ENCODE assay signal across 29 mouse cellular contexts in genomic region chr12:31511218-31511617, GRCm38 (mm10). TPM values are rescaled to one million over a fixed set of nuclear protein-coding genes. Genes with fewer than 3 reads are reported as not detected.
DNase-seq lines count a peak whose midpoint lies in the region; ATAC-seq and TF ChIP-seq lines count a peak whose summit lies in the region.
"Had no signal": no experiment of that assay in that cellular context is flagged by ENCODE, and none has a peak within 500 bp of the region (broad histone marks: within the 10 kb centered on the region; RNA-seq: fewer than 3 reads in every experiment).

No protein-coding gene starts in this region.

- H3K4me2 ChIP-seq in embryonic facial prominence, embryonic 11.5 days (ENCODE audit: low read depth, low read length) = no peak overlapping the region
- H3K4me2 ChIP-seq: embryonic facial prominence, embryonic 15.5 days; heart, embryonic 13.5 days; hindbrain, embryonic 14.5 days had no signal

- no peaks in the 10 kb centered on the region for H3K4me1 ChIP-seq in embryonic facial prominence, embryonic 11.5 days (ENCODE audit: control insufficient read depth, insufficient read depth, low read length)
- no peaks in the 10 kb centered on the region; the same call in none of the 2 replicates for H3K4me1 ChIP-seq in embryonic facial prominence, embryonic 10.5 days
- H3K4me1 ChIP-seq: embryonic facial prominence, embryonic 15.5 days had no signal

- ATAC-seq in embryonic facial prominence, embryonic 11.5 days (replicated peaks; ENCODE audit: insufficient number of reproducible peaks, low FRiP score, low TSS enrichment, low read depth) = no peak
- no peak for ATAC-seq in CD4-positive, CD25-positive, alpha-beta regulatory T cell, adult 4 months
- ATAC-seq: activated CD4-positive, CD25-positive, alpha-beta regulatory T cell, adult 4 months; forebrain, embryonic 14.5 days; forebrain, postnatal 0 days; hindbrain, postnatal 0 days; inflammation-experienced regulatory T-cells, adult 6 months; intestine, embryonic 16.5 days had no signal

- no peaks in the 10 kb centered on the region for H3K27me3 ChIP-seq in embryonic facial prominence, embryonic 11.5 days (ENCODE audit: control insufficient read depth, insufficient read depth, low read length)
- H3K27me3 ChIP-seq in embryonic facial prominence, embryonic 10.5 days (replicated peaks; ENCODE audit: low read depth, poor library complexity, severe bottlenecking) = no peaks in the 10 kb centered on the region
- H3K27me3 ChIP-seq: embryonic facial prominence, embryonic 15.5 days; heart, embryonic 13.5 days had no signal

- no peak for TF ChIP-seq CTCF in layer of hippocampus, adult 2 months (conservative IDR thresholded peaks at IDR 0.05)

- no peaks in the 10 kb centered on the region for H3K36me3 ChIP-seq in embryonic facial prominence, embryonic 11.5 days (replicated peaks; ENCODE audit: control insufficient read depth, insufficient read depth, low read depth, low read length)
- no peaks in the 10 kb centered on the region for H3K36me3 ChIP-seq in embryonic facial prominence, embryonic 10.5 days (replicated peaks)
- H3K36me3 ChIP-seq: embryonic facial prominence, embryonic 15.5 days; heart, embryonic 10.5 days; heart, embryonic 13.5 days had no signal

- DNase-seq in embryonic facial prominence, embryonic 11.5 days (ENCODE audit: low spot score) = peak; percentile 42
- DNase-seq in embryonic facial prominence, embryonic 10.5 days (ENCODE audit: low spot score) = no peak
- peak in 1 of 2 experiments; percentile 24 for DNase-seq in layer of hippocampus, adult 2 months (ENCODE audit: low spot score in 2 of 2)
- DNase-seq in layer of hippocampus, adult 9-11 months = no peak
- peak; percentile 78 for DNase-seq in brain, adult 2 months (ENCODE audit: low read depth, low spot score)
- no peak for DNase-seq in gastrocnemius, postnatal 14 days
- DNase-seq: adrenal gland, adult 8-10 months; adrenal gland, postnatal 25 days; cerebellum, adult 18-20 months; cerebellum, adult 9-10 months; cerebellum, postnatal 14 days; forebrain, postnatal 0 days; gastrocnemius, postnatal 10 days; heart, adult 18-20 months; heart, postnatal 14 days; heart, postnatal 4 days had no signal

- H3K9me3 ChIP-seq in embryonic facial prominence, embryonic 11.5 days (replicated peaks; ENCODE audit: control insufficient read depth, low read length) = no peaks in the 10 kb centered on the region
- H3K9me3 ChIP-seq in embryonic facial prominence, embryonic 10.5 days = no peaks in the 10 kb centered on the region
- H3K9me3 ChIP-seq: embryonic facial prominence, embryonic 15.5 days; heart, embryonic 10.5 days; heart, embryonic 13.5 days had no signal

- no peak overlapping the region for H3K27ac ChIP-seq in embryonic facial prominence, embryonic 11.5 days (replicated peaks; ENCODE audit: low read depth, low read length)
- no peak overlapping the region for H3K27ac ChIP-seq in embryonic facial prominence, embryonic 10.5 days (replicated peaks)
- H3K27ac ChIP-seq in layer of hippocampus, adult 2 months = peak overlapping the region; percentile 68
- H3K27ac ChIP-seq: embryonic facial prominence, embryonic 15.5 days; heart, embryonic 10.5 days; heart, embryonic 13.5 days; hindbrain, embryonic 14.5 days; hindbrain, postnatal 0 days had no signal

- WGBS in embryonic facial prominence, embryonic 11.5 days = 30% methylated on average over 5 of the region's 5 CpGs
- WGBS in embryonic facial prominence, embryonic 10.5 days = 35% methylated on average over 5 of the region's 5 CpGs

- no peak overlapping the region for H3K9ac ChIP-seq in embryonic facial prominence, embryonic 11.5 days (replicated peaks; ENCODE audit: low read length)
- H3K9ac ChIP-seq: embryonic facial prominence, embryonic 15.5 days; forebrain, postnatal 0 days; heart, embryonic 13.5 days; hindbrain, embryonic 14.5 days had no signal

- no peak overlapping the region for H3K4me3 ChIP-seq in embryonic facial prominence, embryonic 11.5 days (ENCODE audit: low read depth, low read length)
- H3K4me3 ChIP-seq in embryonic facial prominence, embryonic 10.5 days = no peak overlapping the region
- H3K4me3 ChIP-seq in layer of hippocampus, adult 2 months = no peak overlapping the region
- H3K4me3 ChIP-seq: embryonic facial prominence, embryonic 15.5 days; heart, embryonic 10.5 days; heart, embryonic 13.5 days had no signal

- intact Hi-C loops in gastrocnemius, postnatal 14 days (cut with DNase I; ENCODE audit: low total_unique reads) = no loop called here

RNA-seq across cellular contexts. Expression of gene Cbll1, which starts 11.8 kb away (rescaled TPM):
- 22.7 and 24.6 TPM in 2 replicates for polyA plus RNA-seq in embryonic facial prominence, embryonic 11.5 days (2014; fragmentation: Nextera tagmentation; extraction: Ambion mirVana)
- 21.3 TPM in 2 replicates for polyA plus RNA-seq in embryonic facial prominence, embryonic 10.5 days (2016; fragmentation: Nextera tagmentation; extraction: Ambion mirVana)
- 10 to 100 TPM; 23.7 to 27.1 TPM for total RNA-seq in layer of hippocampus, adult 2 months (2021)
- total RNA-seq in gastrocnemius, postnatal 14 days (2021) = 1 to 10 TPM; 7.1 to 8.0 TPM
- polyA plus RNA-seq in CD4-positive, CD25-positive, alpha-beta regulatory T cell, adult 4 months (2017; shearing (Covaris generic)) = 10 to 100 TPM; 26.2 to 32.6 TPM

RNA-seq across cellular contexts. Expression of gene Slc26a4, which starts 48.6 kb away (rescaled TPM):
- not detected in 2 replicates for polyA plus RNA-seq in embryonic facial prominence, embryonic 11.5 days (2014; fragmentation: Nextera tagmentation; extraction: Ambion mirVana)
- 0.31 TPM in 1 of 2 replicates, not detected in the other for polyA plus RNA-seq in embryonic facial prominence, embryonic 10.5 days (2016; fragmentation: Nextera tagmentation; extraction: Ambion mirVana)
- total RNA-seq in layer of hippocampus, adult 2 months (2021) = 10 to 100 TPM; 10.5 to 11.3 TPM
- total RNA-seq in gastrocnemius, postnatal 14 days (2021) = not detected
- not detected for polyA plus RNA-seq in CD4-positive, CD25-positive, alpha-beta regulatory T cell, adult 4 months (2017; shearing (Covaris generic))
- total RNA-seq: gastrocnemius, adult 18-20 months; heart, adult 18-20 months; hindbrain, postnatal 0 days had no signal
- polyA plus RNA-seq: activated CD4-positive, CD25-positive, alpha-beta regulatory T cell, adult 4 months; forebrain, embryonic 11.5 days; hindbrain, embryonic 11.5 days; hindbrain, embryonic 14.5 days; inflammation-experienced regulatory T-cells, adult 6 months had no signal

Comparison
In these comparisons a context has a peak if more than half of its experiments do, and no peak if none do; other contexts are left out.
1. DNase-seq: peak in embryonic facial prominence, embryonic 11.5 days (single experiment) and brain, adult 2 months (single experiment); none in embryonic facial prominence, embryonic 10.5 days (single experiment), layer of hippocampus, adult 9-11 months (single experiment) and gastrocnemius, postnatal 14 days (single experiment).